Mouse (Mus musculus) stomach, postnatal 0 days (tissue): ENCODE data around the gene Pjvk. TPM values are rescaled to one million over a fixed set of nuclear protein-coding genes. Genes with fewer than 3 reads are reported as not detected.
"Not testable (repeated sequence)": the region's sequence is repeated elsewhere in the genome, so short reads cannot be mapped to it uniquely, and the experiment has no call there.

Source experiments
- ATAC-seq: fragments of 200-750 bp; cut with Nextera tagmentation; 2 replicates; pipeline ENCODE4 v1.8.0; 2017; ENCODE audit not compliant: low FRiP score, low TSS enrichment
- DNase-seq: peaks from one replicate; pipeline ENCODE4 v3.0.0-alpha.2; 2016; ENCODE audit warnings: low spot score
- H3K27ac ChIP-seq: fragments of 300-500 bp; sonication (generic); replicated peaks from 2 replicates; pipeline ENCODE4 v1.5.1; 2014; ENCODE audit warnings: mild to moderate bottlenecking, control low read depth
- H3K27me3 ChIP-seq: fragments of 300-500 bp; sonication (generic); 2 replicates; pipeline ENCODE4 v1.6.1; 2014; ENCODE audit warnings: low read length; ENCODE audit not compliant: control insufficient read depth, insufficient read depth
- H3K36me3 ChIP-seq: fragments of 300-500 bp; sonication (generic); 2 replicates; pipeline ENCODE4 v1.6.1; 2014; ENCODE audit warnings: low read length, mixed read lengths; ENCODE audit not compliant: control insufficient read depth, insufficient read depth
- H3K4me1 ChIP-seq: fragments of 300-500 bp; sonication (generic); replicated peaks from 2 replicates; pipeline ENCODE4 v1.6.1; 2014; ENCODE audit warnings: antibody characterized with exemption; ENCODE audit not compliant: control insufficient read depth, insufficient read depth
- H3K4me2 ChIP-seq: fragments of 300-500 bp; sonication (generic); replicated peaks from 2 replicates; pipeline ENCODE4 v1.6.1; 2014; ENCODE audit warnings: low read depth, mild to moderate bottlenecking, control low read depth, moderate library complexity
- H3K4me3 ChIP-seq: fragments of 300-500 bp; sonication (generic); 2 replicates; pipeline ENCODE4 v1.5.1; 2014; ENCODE audit warnings: low read depth, low read length, control low read depth
- H3K9ac ChIP-seq: fragments of 300-500 bp; sonication (generic); 2 replicates; pipeline ENCODE4 v1.6.1; 2014; ENCODE audit warnings: mild to moderate bottlenecking, low read length, control low read depth, mixed read lengths
- H3K9me3 ChIP-seq: fragments of 300-500 bp; sonication (generic); 2 replicates; pipeline ENCODE4 v1.6.1; 2016; ENCODE audit warnings: low read length; ENCODE audit not compliant: control insufficient read depth
- CTCF ChIP-seq: IDR thresholded peaks from 2 replicates; pipeline ENCODE4 v1.5.1; 2016; ENCODE audit warnings: antibody characterized with exemption, low read depth, mild to moderate bottlenecking, moderate library complexity
- EP300 ChIP-seq: optimal IDR thresholded peaks from 2 replicates; pipeline ENCODE3; 2016; ENCODE audit warnings: antibody characterized with exemption
- WGBS: fragments of 180-500 bp; shearing (Covaris S2); extraction: QIAGEN DNeasy Blood & Tissue Kit; methylation state at CpG from one replicate; pipeline ENCODE4 v1.1.7; 2014; 5-methylcytosine and 5-hydroxymethylcytosine counted together
- polyA plus RNA-seq: library from polyadenylated mRNA; unstranded; fragments of >200 nt; fragmentation: Nextera tagmentation; extraction: Ambion mirVana; gene quantifications from 2 replicates; pipeline ENCODE4 v1.2.1, GENCODE M21; 2015

The Pjvk gene
- polyA plus RNA-seq, 1 experiment from 2014 or later = 0.21 TPM

- Histone ChIP-seq H3K4me2 (no peak overlapping the region), H3K4me3 (no peak overlapping the region), H3K4me1 (no peaks in the 10 kb centered on the region), H3K9me3 (no peaks in the 10 kb centered on the region), H3K27ac (no peak overlapping the region), H3K9ac (no peak overlapping the region), H3K27me3 (no peaks in the 10 kb centered on the region), H3K36me3 (no peaks in the 10 kb centered on the region)
- peak; percentile 23 for DNase-seq
- WGBS = 25% methylated on average over 1 of the region's 1 CpGs
- TF ChIP-seq EP300 (no peak), CTCF (peak; percentile 86)
- no peak for ATAC-seq
Measured at GRCm38 (mm10) chr2:76618078-76618477, 30.2 kb upstream of the Pjvk start.

GRCm38 (mm10) chr2:76620188-76620587 lies 28.1 kb upstream of the Pjvk start:
- Histone ChIP-seq H3K4me2 (no peak overlapping the region), H3K9ac (no peak overlapping the region), H3K9me3 (no peaks in the 10 kb centered on the region), H3K4me1 (no peaks in the 10 kb centered on the region), H3K27me3 (no peaks in the 10 kb centered on the region), H3K36me3 (no peaks in the 10 kb centered on the region), H3K4me3 (no peak overlapping the region), H3K27ac (no peak overlapping the region)
- ATAC-seq (no peak), DNase-seq (no peak)
- no peak for TF ChIP-seq EP300
- TF ChIP-seq CTCF = no peak
- WGBS = 74% methylated on average over 5 of the region's 5 CpGs

GRCm38 (mm10) chr2:76621724-76622123 lies 26.6 kb upstream of the Pjvk start:
- DNase-seq (no peak), ATAC-seq (no peak)
- Histone ChIP-seq H3K4me3 (no peak overlapping the region), H3K4me2 (no peak overlapping the region), H3K27ac (no peak overlapping the region), H3K9me3 (no peaks in the 10 kb centered on the region), H3K36me3 (no peaks in the 10 kb centered on the region), H3K4me1 (no peaks in the 10 kb centered on the region), H3K9ac (no peak overlapping the region), H3K27me3 (no peaks in the 10 kb centered on the region)
- TF ChIP-seq EP300 = no peak
- TF ChIP-seq CTCF = no peak
- 52% methylated on average over 1 of the region's 1 CpGs for WGBS

GRCm38 (mm10) chr2:76622316-76622715 lies 26.0 kb upstream of the Pjvk start:
- not testable (repeated sequence) for H3K9ac ChIP-seq, DNase-seq, ATAC-seq, H3K9me3 ChIP-seq, H3K4me3 ChIP-seq, H3K27ac ChIP-seq, H3K27me3 ChIP-seq, H3K36me3 ChIP-seq, H3K4me2 ChIP-seq, H3K4me1 ChIP-seq
- 90% methylated on average over 2 of the region's 2 CpGs for WGBS

- Histone ChIP-seq H3K9ac (no peak overlapping the region), H3K4me3 (no peak overlapping the region), H3K4me1 (no peaks in the 10 kb centered on the region), H3K36me3 (peaks cover 20% of the 10 kb centered on the region), H3K4me2 (no peak overlapping the region), H3K27ac (no peak overlapping the region), H3K27me3 (no peaks in the 10 kb centered on the region), H3K9me3 (no peaks in the 10 kb centered on the region)
- ATAC-seq (no peak), DNase-seq (no peak)
- 85% methylated on average over 12 of the region's 12 CpGs for WGBS
- TF ChIP-seq EP300 (no peak), CTCF (no peak)
Measured at GRCm38 (mm10) chr2:76630293-76630692, 18.0 kb upstream of the Pjvk start.

GRCm38 (mm10) chr2:76631600-76631999 lies 16.7 kb upstream of the Pjvk start:
- Histone ChIP-seq H3K4me2 (no peak overlapping the region), H3K36me3 (peaks cover 23% of the 10 kb centered on the region), H3K27ac (no peak overlapping the region), H3K27me3 (no peaks in the 10 kb centered on the region), H3K9ac (no peak overlapping the region), H3K4me1 (no peaks in the 10 kb centered on the region), H3K4me3 (no peak overlapping the region), H3K9me3 (no peaks in the 10 kb centered on the region)
- DNase-seq = no peak
- TF ChIP-seq EP300 (no peak), CTCF (no peak)
- no peak for ATAC-seq
- 79% methylated on average over 4 of the region's 4 CpGs for WGBS
